Mouse (Mus musculus): ENCODE measurements around the gene Kdr. TPM values are rescaled to one million over a fixed set of nuclear protein-coding genes. Genes with fewer than 3 reads are reported as not detected.

Kdr gene
- total RNA-seq (2021) = 10 to 100 TPM; 12.6 to 16.0 TPM
- long read RNA-seq, experiment 1, full-length matches to known transcripts = 3 of 4 reads
- long read RNA-seq, experiment 1, partial matches to known transcripts = 0 of 4 reads
- long read RNA-seq, experiment 1, other reads (novel, unspliced or antisense) = 1 of 4 reads
- long read RNA-seq, experiment 2, partial matches to known transcripts = 0 of 2 reads
- long read RNA-seq, experiment 2, other reads (novel, unspliced or antisense) = 2 of 2 reads

DNA sequence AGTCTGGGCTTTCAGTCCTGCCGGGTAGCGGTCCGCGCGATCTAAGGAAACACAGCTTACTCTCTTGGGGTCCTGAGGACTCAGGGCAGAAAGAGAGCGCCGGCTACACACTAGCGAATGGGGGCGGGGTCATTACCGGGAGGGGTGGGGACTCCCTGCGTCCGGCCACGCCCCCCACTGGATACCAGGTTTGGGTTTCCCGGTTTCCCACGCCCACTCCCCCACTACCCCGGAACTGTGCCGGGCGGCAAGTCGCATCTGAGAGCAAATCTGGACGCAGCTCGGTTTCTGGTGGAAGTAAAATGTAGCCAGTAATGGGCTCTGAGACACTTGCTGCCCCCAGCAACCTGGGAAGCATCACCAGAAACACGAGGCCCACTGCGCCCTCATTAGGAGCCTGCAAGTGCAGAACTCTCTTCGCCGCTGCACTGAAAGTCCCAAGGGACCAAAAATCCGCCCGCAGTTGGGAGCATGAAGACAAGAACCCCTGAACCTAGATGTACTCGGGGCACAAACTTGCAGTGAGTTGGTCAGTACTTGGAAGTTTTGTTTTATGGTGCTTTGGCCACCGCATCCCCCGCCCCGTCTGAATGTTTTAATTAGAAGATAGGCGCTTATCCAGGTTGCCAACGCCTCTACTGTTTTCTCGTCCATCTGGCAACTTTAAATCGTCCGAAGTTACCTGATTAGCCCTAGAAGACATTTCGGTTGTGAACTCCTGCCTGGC lies at the start of gene Kdr:
Kdr (minus strand) TSS at position 85 of the 727 bp plus-strand sequence.
- intact Hi-C loops (cut with DNase I) = no loop called here
- peak; percentile 48 to 66 for DNase-seq

DNA sequence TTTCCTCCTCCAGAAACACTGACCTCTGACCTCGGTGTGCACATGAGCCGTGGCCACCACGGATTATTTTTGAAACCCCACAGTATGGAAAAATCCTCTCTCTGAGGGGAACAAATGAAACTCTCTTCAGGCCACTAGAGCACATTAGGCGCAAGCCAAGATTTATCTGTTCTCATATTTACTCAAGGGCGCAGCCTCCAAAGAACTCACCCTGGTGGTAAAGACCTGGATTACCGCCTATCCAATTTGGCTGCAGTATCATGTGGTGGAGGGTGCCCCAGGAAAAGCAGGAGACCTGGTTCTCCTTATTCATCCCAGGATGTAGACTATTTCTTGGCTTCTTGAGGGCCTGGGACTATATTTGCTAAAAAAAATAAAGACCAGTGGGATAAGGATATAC lies 48.5 kb upstream of the Kdr start:
- DNase-seq = no peak
- intact Hi-C loops (cut with DNase I) = loop anchor here (2.0 kb wide), 1 partner anchor 90 kb away; no protein-coding TSS in a partner anchor

DNA sequence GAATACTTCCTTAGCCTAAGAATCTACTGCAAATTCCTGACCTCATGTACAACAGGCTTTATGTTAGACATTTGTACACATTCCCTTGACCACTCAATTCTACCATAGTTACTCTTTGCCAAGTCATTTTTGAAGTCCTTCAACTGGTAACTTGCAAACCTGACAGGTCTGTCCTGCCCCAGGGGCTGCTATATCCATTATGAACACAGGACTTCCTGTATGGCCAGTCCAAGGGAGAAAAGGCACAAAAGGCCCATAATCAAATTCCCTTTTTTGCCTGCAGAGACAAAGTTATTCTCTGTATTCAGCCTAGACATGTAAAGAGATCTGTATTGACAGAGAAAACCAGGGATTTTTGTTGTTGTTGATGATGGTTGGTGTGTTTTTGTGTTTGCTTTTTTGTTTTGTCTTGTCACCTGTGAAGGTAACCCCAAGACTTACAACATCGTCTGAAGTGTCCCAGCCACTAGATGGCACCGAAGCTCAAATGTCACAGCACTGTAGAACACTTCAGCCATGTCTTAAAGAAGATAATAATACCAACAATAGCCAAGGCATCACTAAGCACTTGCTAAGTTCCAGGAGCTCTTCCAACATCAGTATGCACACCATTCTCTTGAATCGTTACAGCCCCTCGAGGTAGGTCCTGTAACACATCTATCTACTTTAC lies 47.9 kb upstream of the Kdr start:
- no peak for DNase-seq
- intact Hi-C loops (cut with DNase I) = loop anchor here (2.0 kb wide), 1 partner anchor 91 kb away; no protein-coding TSS in a partner anchor

DNA sequence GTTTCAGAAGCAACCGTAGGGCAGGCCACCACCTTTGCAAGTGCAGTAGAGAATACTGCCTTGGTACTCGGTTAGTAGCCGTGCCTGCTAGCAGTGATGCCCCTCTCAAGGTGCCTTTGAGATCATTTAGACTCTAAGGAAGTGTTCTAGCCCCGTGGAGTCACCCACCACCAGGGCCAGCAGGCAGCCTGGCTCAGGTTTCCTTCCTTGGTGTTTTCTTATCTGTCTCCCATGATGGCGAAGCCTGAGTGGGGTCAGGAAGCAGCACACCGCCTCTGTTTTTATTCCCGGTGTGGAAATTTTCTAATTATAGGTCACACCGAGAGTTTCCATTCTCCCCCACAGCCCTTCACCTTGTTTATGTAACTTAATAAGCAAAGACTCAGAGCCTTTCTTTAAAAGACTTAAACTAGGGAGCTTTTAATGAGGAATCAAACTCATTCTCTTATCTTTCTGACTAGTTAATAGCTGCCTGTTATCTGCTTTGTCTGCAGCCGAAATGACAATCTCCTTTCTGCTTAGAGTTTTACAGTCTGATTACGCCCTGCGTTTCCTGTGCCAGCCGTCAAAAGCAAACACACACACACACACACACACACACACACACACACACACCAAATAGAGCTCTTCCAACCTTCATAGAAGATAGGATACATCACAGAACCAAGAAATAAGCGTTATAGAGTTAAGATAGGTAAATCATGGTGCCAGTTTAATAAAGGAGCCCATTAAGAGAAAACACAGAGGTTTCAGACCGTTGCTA lies 44.9 kb upstream of the Kdr start:
- intact Hi-C loops (cut with DNase I) = no loop called here
- DNase-seq = no peak

DNA sequence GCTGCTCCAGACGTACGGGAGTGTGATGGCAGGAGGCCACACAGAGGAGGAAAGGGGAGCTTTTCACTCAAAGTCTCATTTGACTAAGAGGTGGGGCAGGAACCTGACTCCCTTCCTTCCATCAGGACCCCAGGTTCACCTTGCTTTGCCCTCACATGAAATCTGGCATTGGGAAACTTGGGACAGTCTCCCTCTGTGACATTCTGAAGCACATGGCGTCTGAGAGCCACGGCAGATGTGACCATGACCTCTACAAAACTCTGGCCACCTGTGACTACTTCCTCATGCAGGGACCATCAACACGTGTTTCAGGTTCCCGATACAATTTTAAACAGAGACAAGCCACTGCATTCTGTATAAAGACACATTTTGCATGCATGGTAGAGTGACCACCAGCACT lies 44.2 kb upstream of the Kdr start:
- intact Hi-C loops (cut with DNase I) = no loop called here
- no peak for DNase-seq

DNA sequence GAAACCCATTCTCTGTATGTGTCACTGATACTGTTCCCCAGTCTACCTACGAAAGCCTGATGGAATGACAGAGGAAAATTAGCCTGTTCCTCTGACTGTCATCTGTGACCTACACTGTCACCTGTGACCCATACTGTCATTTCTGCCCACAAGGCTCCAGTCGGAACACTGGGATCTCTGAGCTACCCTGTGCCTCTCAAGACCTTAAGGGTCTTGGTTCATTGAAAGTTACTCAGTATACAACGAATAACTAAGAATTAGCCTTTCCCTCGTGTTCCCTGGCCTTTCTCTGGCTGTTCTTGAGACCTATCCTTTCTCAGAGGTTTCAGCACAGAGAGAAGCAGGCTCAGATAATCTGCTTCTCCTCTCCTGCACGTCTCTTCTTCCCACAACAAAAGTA lies 40.1 kb upstream of the Kdr start:
- DNase-seq = no peak
- intact Hi-C loops (cut with DNase I) = no loop called here

DNA sequence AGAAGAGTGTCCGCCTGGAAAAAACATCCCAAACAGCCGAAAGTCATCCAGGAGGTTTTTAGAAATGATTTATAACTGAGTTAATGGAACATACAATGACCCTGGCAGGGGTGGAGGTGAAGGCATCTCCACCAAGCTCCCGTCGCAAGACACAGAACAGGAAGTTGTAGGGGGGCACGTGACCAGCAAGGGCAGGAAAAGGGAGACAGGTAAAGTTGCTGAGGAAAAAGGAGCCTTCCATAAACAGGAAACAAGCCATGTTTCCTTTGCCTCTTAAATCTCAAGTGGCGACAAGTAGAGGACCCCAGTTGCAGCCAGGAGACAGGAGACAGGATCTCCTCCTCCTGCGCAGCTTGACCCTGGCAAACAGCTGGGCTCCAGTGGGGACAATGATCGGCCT lies 37.8 kb upstream of the Kdr start:
- intact Hi-C loops (cut with DNase I) = no loop called here
- DNase-seq = no peak

DNA sequence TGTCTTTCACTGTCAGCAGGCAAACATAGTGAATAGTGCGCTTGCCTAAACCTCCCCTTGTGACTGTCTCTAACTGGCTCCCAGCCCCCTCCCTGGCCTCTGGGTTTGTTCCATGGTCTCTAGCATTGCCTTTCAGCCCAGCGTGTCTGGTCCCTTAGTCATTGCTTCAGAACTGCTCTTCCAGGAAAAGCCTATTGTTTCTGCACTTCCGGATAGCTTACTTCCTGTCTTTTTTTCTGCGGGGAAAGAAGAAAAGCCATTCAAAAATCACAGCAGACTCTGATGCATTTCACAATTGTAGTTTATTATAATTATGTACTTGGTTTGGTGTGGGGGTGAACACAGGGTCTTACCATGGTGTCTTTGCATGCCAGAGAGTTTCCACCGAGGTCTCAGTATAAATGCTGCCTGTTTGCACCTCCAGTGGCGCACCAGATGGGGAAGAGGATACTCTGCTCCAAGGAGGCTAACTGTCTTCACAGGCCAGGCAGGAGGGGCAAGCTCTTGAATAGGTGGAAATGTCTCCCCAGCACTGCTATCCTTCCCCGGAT lies 35.7 kb upstream of the Kdr start:
- intact Hi-C loops (cut with DNase I) = no loop called here
- DNase-seq = no peak

DNA sequence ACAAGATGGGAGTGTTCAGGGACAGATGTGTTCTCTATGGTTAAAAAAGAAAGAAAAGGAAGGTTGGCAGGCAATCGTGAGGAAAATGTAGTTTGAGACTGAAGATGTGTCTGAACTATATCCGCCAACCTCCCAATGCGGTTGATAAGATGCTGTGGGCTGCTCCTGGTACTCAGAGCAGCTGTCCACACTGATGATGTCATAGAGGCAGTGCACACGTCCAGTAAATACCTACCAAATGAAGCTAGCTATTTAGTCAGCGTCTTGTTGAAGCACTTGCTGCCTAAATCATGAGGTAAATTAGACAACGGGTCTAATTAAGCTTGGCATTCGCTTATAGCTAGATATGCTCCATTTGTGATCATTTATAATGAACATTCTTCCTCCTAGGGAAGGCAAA lies 28.1 kb upstream of the Kdr start:
- intact Hi-C loops (cut with DNase I) = no loop called here
- DNase-seq = no peak

DNA sequence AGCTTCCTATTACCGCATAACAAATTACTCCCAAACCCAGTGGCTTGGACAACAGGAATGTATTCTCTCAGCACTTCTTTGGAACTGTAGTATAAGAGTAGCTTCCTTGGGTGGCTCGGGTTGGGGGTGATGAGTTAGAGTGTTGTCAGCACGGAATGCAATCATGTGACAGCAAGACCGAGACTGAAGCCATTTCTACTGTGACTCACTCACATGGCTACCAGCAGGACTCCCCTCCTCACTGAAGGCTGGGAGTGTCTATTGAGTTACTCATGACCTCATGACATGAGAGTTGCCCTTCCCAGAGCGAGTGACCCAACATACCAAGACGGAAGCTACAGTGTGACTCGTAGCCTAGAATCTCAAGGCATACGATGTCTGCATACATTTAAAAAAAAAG lies 12.0 kb upstream of the Kdr start:
- intact Hi-C loops (cut with DNase I) = no loop called here
- DNase-seq = no peak

DNA sequence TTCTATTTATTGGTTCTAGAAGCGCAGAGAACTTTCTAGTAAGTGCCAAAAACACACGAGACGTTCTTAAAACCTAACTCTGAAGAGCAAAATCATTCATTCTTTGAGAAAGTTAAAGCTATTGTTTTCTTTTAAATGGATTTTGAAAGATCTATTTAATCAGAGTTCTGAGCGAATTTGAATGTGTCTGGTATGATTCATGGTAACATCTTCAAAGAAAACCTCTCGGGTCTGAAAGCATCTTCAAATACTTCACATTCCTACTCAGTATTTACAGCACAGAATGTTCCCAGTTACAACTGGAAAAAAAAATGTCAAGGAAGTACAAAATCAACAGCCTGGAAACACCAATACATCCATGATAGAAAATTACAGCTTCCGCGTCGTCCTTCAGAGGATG lies 9.3 kb upstream of the Kdr start:
- DNase-seq = no peak
- intact Hi-C loops (cut with DNase I) = no loop called here

DNA sequence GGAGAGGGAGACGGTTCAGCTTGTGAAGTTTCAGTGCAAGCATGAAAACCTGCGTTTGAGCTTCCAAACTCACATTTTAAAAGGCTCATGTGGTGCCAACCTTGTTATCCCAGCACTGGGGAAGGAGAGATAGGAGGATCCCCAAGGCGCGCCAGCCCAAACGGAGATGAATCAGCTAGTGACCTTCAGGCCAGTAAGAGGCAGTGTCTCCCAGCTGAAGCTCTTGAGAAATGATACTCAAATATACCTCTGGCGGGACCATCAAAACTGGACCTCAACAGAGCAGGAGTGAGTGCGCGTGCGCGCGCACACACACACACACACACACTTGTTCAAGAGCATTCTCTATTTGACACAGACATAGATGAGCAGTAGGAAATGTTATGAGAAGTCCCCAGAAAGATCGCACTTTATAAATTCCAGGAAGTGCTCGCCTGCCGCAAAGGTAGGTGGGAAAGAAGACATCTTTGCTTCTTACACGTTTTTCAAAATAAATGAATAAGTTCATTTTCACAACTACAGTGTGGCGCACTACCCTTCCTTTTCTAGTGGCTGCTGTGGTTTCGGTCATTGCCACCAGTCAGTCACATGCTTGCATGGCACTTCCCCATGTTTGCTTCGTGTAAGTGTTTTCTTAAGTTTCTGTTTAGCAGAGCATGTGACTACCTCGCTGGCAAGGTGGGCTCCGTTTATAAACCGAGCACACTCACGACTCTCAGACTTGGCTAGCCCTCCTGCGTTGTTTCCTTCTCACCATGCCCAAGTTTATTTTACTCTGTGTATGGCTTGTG lies 2.5 kb upstream of the Kdr start:
- intact Hi-C loops (cut with DNase I) = no loop called here
- DNase-seq = no peak

DNA sequence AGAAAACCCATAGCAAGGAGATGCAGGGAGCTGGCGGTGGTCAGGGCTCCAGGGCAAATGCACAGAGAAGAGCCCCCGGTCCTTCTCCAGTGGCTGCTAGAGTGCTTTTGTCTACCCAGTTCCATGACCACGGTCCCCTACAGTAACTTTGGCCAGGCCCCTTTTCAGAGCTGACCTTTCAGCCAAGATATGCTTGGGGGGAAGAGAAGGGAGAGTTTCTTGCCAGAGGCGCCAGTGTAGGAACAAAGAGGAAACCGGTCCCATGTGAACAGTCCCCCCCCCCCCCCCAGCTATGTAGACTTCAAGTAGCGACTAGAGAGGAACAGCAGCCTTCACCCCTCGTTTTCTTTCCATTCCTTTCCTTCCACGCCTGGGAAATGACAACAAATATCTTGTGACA lies 850 bp upstream of the Kdr start:
- intact Hi-C loops (cut with DNase I) = no loop called here
- no peak for DNase-seq

DNA sequence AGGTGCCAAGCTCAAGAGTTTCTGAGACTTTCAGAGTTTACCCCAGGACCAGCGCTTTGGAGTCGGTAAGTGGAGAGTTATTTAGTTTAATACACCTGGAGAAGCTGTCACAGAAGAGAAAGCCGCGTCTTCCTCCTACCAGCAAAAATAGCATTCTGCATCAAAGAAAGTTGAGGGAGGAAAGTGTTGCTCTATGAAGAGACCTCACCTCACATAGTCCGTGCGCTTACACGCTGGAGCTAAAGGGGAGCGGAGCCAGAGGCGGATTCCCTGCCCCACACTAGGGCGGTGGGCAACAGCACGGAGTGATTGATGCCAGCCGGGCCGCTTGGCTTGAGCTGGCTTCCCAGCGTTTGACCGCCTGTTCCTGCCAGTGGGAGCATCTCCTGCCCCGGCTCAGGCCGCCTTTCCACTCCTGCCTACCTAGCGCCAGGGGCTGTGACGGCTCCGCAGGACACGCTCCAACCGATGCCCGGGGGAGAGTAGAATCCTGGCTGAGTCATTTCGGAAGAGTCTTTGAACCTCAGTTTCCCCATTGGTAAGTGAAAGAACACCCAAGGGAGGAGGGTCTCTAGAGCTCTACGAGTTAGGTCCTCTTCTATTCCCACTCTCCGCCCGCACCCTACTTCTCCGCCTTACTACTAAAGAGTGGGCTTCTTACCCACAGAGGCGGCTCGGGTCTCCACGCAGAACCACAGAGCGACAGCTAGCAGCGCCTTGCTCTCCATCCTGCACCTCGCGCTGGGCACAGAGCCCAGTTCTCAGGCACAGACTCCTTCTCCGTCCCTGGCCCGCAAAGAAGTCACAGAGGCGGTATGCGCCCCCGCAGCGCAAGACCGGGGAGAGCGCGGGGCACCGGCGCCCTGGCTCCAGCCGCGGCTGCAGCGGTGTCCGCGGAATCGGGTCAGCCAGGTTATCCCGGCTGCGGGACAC lies 551 bp downstream of the Kdr start:
- intact Hi-C loops (cut with DNase I) = no loop called here
- DNase-seq = peak in 1 of 2 experiments; percentile 25

DNA sequence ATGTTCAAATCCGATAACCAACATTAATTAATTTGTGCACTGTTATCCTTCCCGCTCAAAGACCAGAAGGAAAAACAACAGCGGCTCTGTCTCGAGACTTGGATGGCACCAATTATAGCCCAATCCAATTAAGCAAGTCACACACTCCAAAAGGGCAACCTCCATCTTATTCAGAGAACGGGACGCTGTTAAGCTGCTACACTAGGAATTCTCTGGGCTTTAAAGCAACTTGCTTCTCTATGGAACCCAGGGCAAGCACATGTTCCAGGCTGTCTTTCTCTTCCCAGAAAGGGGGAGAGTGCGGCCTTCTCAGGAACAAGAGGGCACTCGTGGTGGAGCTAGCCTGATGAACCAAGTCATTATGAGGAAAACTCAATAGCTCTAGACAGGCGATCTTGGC lies 1.6 kb downstream of the Kdr start:
- intact Hi-C loops (cut with DNase I) = no loop called here
- no peak for DNase-seq

DNA sequence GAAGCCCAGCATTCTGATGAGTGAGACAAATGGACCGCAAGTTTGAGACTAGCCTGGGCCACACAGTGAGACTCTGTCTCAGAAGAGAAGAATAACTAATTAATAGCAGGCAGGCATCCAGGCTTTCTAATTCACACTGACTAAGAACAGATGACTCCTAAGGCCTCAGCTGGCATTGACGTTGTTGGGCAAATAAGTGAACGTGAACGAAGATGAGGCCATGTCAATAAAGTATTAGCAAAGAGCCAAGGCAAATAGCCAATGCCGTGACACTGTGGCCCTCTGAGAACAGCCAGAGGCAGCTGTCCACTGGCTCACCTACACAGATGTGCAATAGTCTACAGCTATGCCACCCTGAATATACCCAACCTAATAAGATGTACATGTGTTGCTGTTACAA lies 2.9 kb downstream of the Kdr start:
- no peak for DNase-seq
- intact Hi-C loops (cut with DNase I) = no loop called here

DNA sequence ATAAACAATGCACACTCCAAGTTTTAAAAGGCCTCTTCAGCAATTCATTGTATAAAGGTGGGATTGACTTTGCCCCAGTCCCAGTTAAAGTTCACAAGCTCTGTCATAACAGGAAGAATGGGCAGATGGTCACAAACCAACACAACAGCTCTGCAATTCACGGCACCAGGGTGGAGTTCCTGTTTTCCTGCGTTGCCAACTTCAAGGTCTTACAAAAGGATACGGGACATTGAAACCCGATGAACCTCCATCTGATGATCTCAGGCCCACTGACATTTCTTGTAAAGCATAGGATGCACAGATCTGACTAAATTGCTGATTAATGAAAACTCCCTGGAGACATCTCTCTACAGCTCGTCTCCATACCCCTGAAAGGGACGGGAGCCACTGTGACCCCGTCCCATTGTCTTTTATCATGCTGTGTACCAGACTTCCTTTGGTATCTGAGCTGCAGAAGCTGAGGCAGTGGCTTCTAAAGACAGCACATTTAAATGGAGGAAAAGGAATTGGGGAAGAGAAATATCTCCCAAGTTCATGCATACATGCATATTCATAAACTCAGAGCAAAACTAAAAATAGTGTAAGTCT lies 3.6 kb downstream of the Kdr start:
- intact Hi-C loops (cut with DNase I) = no loop called here
- DNase-seq = no peak

DNA sequence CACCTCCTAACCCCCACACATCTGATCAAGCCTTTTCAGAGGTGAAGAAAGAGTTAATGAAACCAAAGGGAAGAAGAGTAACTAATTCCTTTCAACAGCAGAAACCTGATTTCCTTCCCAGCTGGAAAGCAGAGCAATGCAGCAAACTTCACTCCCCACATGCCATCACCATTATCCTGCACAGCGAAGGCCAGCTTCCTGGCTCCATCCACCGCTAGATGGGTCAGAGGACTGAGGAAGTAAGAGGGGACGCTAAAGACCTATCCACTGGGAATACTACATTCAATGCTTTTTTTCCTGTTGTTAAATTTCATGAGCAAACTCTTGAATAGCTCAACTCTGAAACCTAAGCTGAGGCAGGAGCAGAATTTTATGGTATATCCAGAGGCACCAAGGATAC lies 8.4 kb downstream of the Kdr start:
- no peak for DNase-seq
- intact Hi-C loops (cut with DNase I) = no loop called here

DNA sequence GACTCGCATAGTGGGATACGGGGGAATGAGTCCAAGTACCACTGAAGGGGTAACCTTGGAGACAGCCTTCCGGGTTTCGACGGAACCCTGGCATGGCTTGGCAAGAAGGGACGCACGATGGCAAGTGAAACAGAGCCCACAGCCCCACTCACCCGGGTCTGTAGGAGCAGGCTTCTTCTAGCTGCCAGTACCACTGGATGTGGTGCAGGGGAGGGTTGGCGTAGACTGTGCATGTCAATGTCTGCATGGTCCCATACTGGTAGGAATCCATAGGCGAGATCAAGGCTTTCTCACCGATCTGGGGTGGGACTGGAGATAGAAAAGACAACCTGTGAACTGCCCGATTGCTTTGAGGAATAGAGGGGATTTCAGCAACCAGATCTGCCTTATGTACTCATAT lies 15.7 kb downstream of the Kdr start:
- no peak for DNase-seq
- intact Hi-C loops (cut with DNase I) = no loop called here

Data from gastrocnemius, postnatal 36 days (tissue).